Mouse (Mus musculus) limb, embryonic 15.5 days (tissue): ENCODE results near the gene Rbms3. TPM values are rescaled to one million over a fixed set of nuclear protein-coding genes. Genes with fewer than 3 reads are reported as not detected.
A peak's percentile ranks its signal among the peaks of the same experiment; 100 is the strongest.

ENCODE experiments used
- ATAC-seq: fragments of 200-750 bp; cut with Nextera tagmentation; 2 replicates; pipeline ENCODE4 v1.8.0; 2017; ENCODE audit warnings: low read depth, moderate TSS enrichment; ENCODE audit not compliant: insufficient number of reproducible peaks, low FRiP score, low TSS enrichment
- H3K27ac ChIP-seq: fragments of 300-500 bp; sonication (generic); 2 replicates; pipeline ENCODE4 v1.5.1; 2015; ENCODE audit warnings: moderate library complexity, mild to moderate bottlenecking, inconsistent platforms
- H3K27me3 ChIP-seq: fragments of 300-500 bp; sonication (generic); 2 replicates; pipeline ENCODE4 v1.6.1; 2015; ENCODE audit warnings: inconsistent platforms
- H3K36me3 ChIP-seq: fragments of 300-500 bp; sonication (generic); 2 replicates; pipeline ENCODE4 v1.6.1; 2015; ENCODE audit warnings: inconsistent platforms
- H3K4me1 ChIP-seq: fragments of 300-500 bp; sonication (generic); 2 replicates; pipeline ENCODE4 v1.6.1; 2015; ENCODE audit warnings: inconsistent platforms
- H3K4me2 ChIP-seq: fragments of 300-500 bp; sonication (generic); 2 replicates; pipeline ENCODE4 v1.6.1; 2015; ENCODE audit warnings: mild to moderate bottlenecking, inconsistent platforms
- H3K4me3 ChIP-seq: fragments of 300-500 bp; sonication (generic); 2 replicates; pipeline ENCODE4 v1.5.1; 2015; ENCODE audit warnings: mild to moderate bottlenecking, inconsistent platforms
- H3K9ac ChIP-seq: fragments of 300-500 bp; sonication (generic); 2 replicates; pipeline ENCODE4 v1.6.1; 2015; ENCODE audit warnings: inconsistent platforms
- H3K9me3 ChIP-seq: fragments of 300-500 bp; sonication (generic); 2 replicates; pipeline ENCODE4 v1.6.1; 2016; ENCODE audit warnings: inconsistent platforms
- WGBS: fragments of 180-500 bp; shearing (Covaris S2); methylation state at CpG from one replicate; pipeline ENCODE4 v1.1.7; 2015; 5-methylcytosine and 5-hydroxymethylcytosine counted together
- polyA plus RNA-seq: library from polyadenylated mRNA; unstranded; fragments of >200 nt; fragmentation: Nextera tagmentation; extraction: Ambion mirVana; gene quantifications from 2 replicates; pipeline ENCODE4 v1.2.1, GENCODE M21; 2015

Gene Rbms3
- polyA plus RNA-seq, 1 experiment from 2014 or later, result 99.4 TPM

- H3K27ac ChIP-seq, result no peak overlapping the region
- H3K4me3 ChIP-seq, result no peak overlapping the region
- H3K9ac ChIP-seq, result no peak overlapping the region
- H3K27me3 ChIP-seq, result no peaks in the 10 kb centered on the region
- no peaks in the 10 kb centered on the region for H3K9me3 ChIP-seq
- H3K4me1 ChIP-seq, result no peaks in the 10 kb centered on the region; the same call in 1 of the 2 replicates
- ATAC-seq, result no peak
- no peaks in the 10 kb centered on the region for H3K36me3 ChIP-seq
- no peak overlapping the region for H3K4me2 ChIP-seq
- WGBS, result 41% methylated on average over 2 of the region's 2 CpGs
Observed at GRCm38 (mm10) chr9:117041993-117042366, 587.7 kb downstream of the Rbms3 start.

- Histone ChIP-seq H3K4me1 (no peaks in the 10 kb centered on the region; the same call in 1 of the 2 replicates), H3K27ac (no peak overlapping the region), H3K27me3 (no peaks in the 10 kb centered on the region), H3K9ac (no peak overlapping the region), H3K4me2 (no peak overlapping the region), H3K36me3 (no peaks in the 10 kb centered on the region), H3K4me3 (no peak overlapping the region), H3K9me3 (no peaks in the 10 kb centered on the region)
- ATAC-seq, result no peak
Observed at GRCm38 (mm10) chr9:117041291-117041992, 588.3 kb downstream of the Rbms3 start.

- WGBS, result 54% methylated on average over 6 of the region's 6 CpGs
- no peak overlapping the region for H3K4me2 ChIP-seq
Observed at GRCm38 (mm10) chr9:117039941-117040453, 589.7 kb downstream of the Rbms3 start.

GRCm38 (mm10) chr9:117032690-117033089, 597.0 kb downstream of the Rbms3 start:
- Histone ChIP-seq H3K9me3 (no peaks in the 10 kb centered on the region), H3K4me1 (peaks cover 15% of the 10 kb centered on the region), H3K9ac (no peak overlapping the region), H3K4me2 (no peak overlapping the region), H3K36me3 (no peaks in the 10 kb centered on the region), H3K27me3 (no peaks in the 10 kb centered on the region), H3K4me3 (no peak overlapping the region), H3K27ac (no peak overlapping the region)
- ATAC-seq, result no peak
- 95% methylated on average over 1 of the region's 1 CpGs for WGBS

More at GRCm38 (mm10) chr9:117039941-117040453, 589.7 kb downstream of the Rbms3 start:
- no peak for ATAC-seq
- H3K27ac ChIP-seq, result 0 out of 2 replicates have a peak overlapping the region, but pooled peaks have one; percentile 1
- H3K4me1 ChIP-seq, result no peaks in the 10 kb centered on the region; the same call in 1 of the 2 replicates
- H3K9ac ChIP-seq, result no peak overlapping the region
- no peak overlapping the region for H3K4me3 ChIP-seq
- no peaks in the 10 kb centered on the region for H3K36me3 ChIP-seq
- H3K9me3 ChIP-seq, result no peaks in the 10 kb centered on the region
- H3K27me3 ChIP-seq, result no peaks in the 10 kb centered on the region

GRCm38 (mm10) chr9:117031237-117031636, 598.5 kb downstream of the Rbms3 start:
- no peak overlapping the region; the same call in 1 of the 2 replicates for H3K4me2 ChIP-seq
- WGBS, result 23% methylated on average over 11 of the region's 11 CpGs

GRCm38 (mm10) chr9:117030837-117031236, 598.9 kb downstream of the Rbms3 start:
- ATAC-seq, result no peak
- peaks cover 15% of the 10 kb centered on the region for H3K4me1 ChIP-seq
- WGBS, result 14% methylated on average over 6 of the region's 6 CpGs
- H3K27ac ChIP-seq, result peak overlapping the region; percentile 35; the same call in 1 of the 2 replicates
- H3K4me3 ChIP-seq, result no peak overlapping the region
- no peak overlapping the region for H3K9ac ChIP-seq
- H3K36me3 ChIP-seq, result no peaks in the 10 kb centered on the region
- no peak overlapping the region for H3K4me2 ChIP-seq
- H3K9me3 ChIP-seq, result no peaks in the 10 kb centered on the region
- no peaks in the 10 kb centered on the region for H3K27me3 ChIP-seq

More at GRCm38 (mm10) chr9:117031237-117031636, 598.5 kb downstream of the Rbms3 start:
- no peak overlapping the region for H3K4me3 ChIP-seq
- H3K36me3 ChIP-seq, result no peaks in the 10 kb centered on the region
- H3K9me3 ChIP-seq, result no peaks in the 10 kb centered on the region
- H3K9ac ChIP-seq, result no peak overlapping the region
- ATAC-seq, result no peak
- H3K27ac ChIP-seq, result peak overlapping the region; percentile 35; the same call in 1 of the 2 replicates
- no peaks in the 10 kb centered on the region for H3K27me3 ChIP-seq
- peaks cover 15% of the 10 kb centered on the region for H3K4me1 ChIP-seq

GRCm38 (mm10) chr9:117029953-117030352, 599.8 kb downstream of the Rbms3 start:
- 0 out of 2 replicates have a peak overlapping the region, but pooled peaks have one; percentile 17 for H3K27ac ChIP-seq

GRCm38 (mm10) chr9:117028586-117028985, 601.1 kb downstream of the Rbms3 start:
- H3K36me3 ChIP-seq, result no peaks in the 10 kb centered on the region
- H3K27ac ChIP-seq, result no peak overlapping the region
- WGBS, result 90% methylated on average over 4 of the region's 4 CpGs
- H3K9ac ChIP-seq, result no peak overlapping the region
- no peaks in the 10 kb centered on the region for H3K9me3 ChIP-seq
- H3K4me2 ChIP-seq, result no peak overlapping the region
- H3K27me3 ChIP-seq, result no peaks in the 10 kb centered on the region
- H3K4me3 ChIP-seq, result no peak overlapping the region
- peaks cover 15% of the 10 kb centered on the region for H3K4me1 ChIP-seq
- ATAC-seq, result no peak

More at GRCm38 (mm10) chr9:117029953-117030352, 599.8 kb downstream of the Rbms3 start:
- WGBS, result 91% methylated on average over 1 of the region's 1 CpGs
- no peak overlapping the region for H3K9ac ChIP-seq
- H3K27me3 ChIP-seq, result no peaks in the 10 kb centered on the region
- H3K4me3 ChIP-seq, result no peak overlapping the region
- no peaks in the 10 kb centered on the region for H3K36me3 ChIP-seq
- no peak overlapping the region for H3K4me2 ChIP-seq
- H3K9me3 ChIP-seq, result no peaks in the 10 kb centered on the region
- peaks cover 15% of the 10 kb centered on the region for H3K4me1 ChIP-seq
- no peak for ATAC-seq

GRCm38 (mm10) chr9:117022086-117022485, 607.6 kb downstream of the Rbms3 start:
- Histone ChIP-seq H3K4me2 (no peak overlapping the region), H3K27ac (no peak overlapping the region), H3K9ac (no peak overlapping the region), H3K27me3 (no peaks in the 10 kb centered on the region), H3K4me3 (no peak overlapping the region), H3K9me3 (no peaks in the 10 kb centered on the region), H3K36me3 (no peaks in the 10 kb centered on the region), H3K4me1 (peaks cover 11% of the 10 kb centered on the region)
- ATAC-seq, result no peak
- 85% methylated on average over 6 of the region's 6 CpGs for WGBS

- 55% methylated on average over 3 of the region's 3 CpGs for WGBS
- Histone ChIP-seq H3K27ac (no peak overlapping the region), H3K4me3 (no peak overlapping the region), H3K36me3 (no peaks in the 10 kb centered on the region), H3K4me1 (peaks cover 11% of the 10 kb centered on the region), H3K9ac (no peak overlapping the region), H3K4me2 (no peak overlapping the region), H3K27me3 (no peaks in the 10 kb centered on the region), H3K9me3 (no peaks in the 10 kb centered on the region)
- ATAC-seq, result no peak
Observed at GRCm38 (mm10) chr9:117021506-117021905, 608.2 kb downstream of the Rbms3 start.

- Histone ChIP-seq H3K27ac (no peak overlapping the region), H3K4me3 (no peak overlapping the region), H3K4me2 (no peak overlapping the region), H3K4me1 (peaks cover 11% of the 10 kb centered on the region), H3K9me3 (no peaks in the 10 kb centered on the region), H3K9ac (no peak overlapping the region), H3K27me3 (no peaks in the 10 kb centered on the region), H3K36me3 (no peaks in the 10 kb centered on the region)
- 84% methylated on average over 2 of the region's 2 CpGs for WGBS
- ATAC-seq, result no peak
Observed at GRCm38 (mm10) chr9:117020216-117020615, 609.5 kb downstream of the Rbms3 start.

GRCm38 (mm10) chr9:117018741-117019163, 611.0 kb downstream of the Rbms3 start:
- Histone ChIP-seq H3K4me1 (peaks cover 11% of the 10 kb centered on the region), H3K4me3 (no peak overlapping the region), H3K9me3 (no peaks in the 10 kb centered on the region), H3K4me2 (no peak overlapping the region), H3K27me3 (no peaks in the 10 kb centered on the region), H3K27ac (peak overlapping the region; percentile 33; the same call in 1 of the 2 replicates), H3K9ac (no peak overlapping the region), H3K36me3 (no peaks in the 10 kb centered on the region)
- ATAC-seq, result no peak
- 57% methylated on average over 2 of the region's 2 CpGs for WGBS
